In the genomic region with DNA sequence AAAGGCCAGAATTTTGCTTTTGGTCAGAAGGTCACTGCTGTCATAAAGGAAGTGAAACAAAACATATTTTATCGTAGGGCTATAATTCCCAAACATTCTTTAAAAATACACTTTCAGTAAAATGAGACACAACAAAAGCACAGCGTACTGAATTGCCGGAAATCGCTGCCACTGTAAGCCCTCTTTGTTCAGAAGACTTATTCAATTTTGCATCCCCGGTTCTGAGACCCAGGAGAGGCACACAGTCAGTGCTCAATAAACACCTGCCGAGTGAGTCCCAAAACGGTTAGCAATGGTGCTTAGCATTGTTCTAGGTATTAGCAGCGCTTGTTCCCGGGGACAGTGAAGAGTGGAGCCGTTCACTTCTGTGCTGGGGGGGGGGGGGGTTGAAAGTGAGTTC, we compare ENCODE assay signal across 16 mouse cellular contexts.
"Had no signal": no experiment of that assay in that cellular context is flagged by ENCODE, and none has a peak within 500 bp of the region (broad histone marks: within the 10 kb centered on the region; RNA-seq: fewer than 3 reads in every experiment).

No protein-coding gene starts in this region.

- H3K9me3 ChIP-seq: lung, embryonic 15.5 days; megakaryocyte, embryonic 14.5 days; midbrain, embryonic 12.5 days; midbrain, embryonic 15.5 days; neural tube, embryonic 12.5 days; stomach, embryonic 15.5 days had no signal

- H3K27ac ChIP-seq: lung, embryonic 15.5 days; macrophage; midbrain, embryonic 12.5 days; midbrain, embryonic 15.5 days; neural tube, embryonic 12.5 days; stomach, embryonic 15.5 days; stomach, postnatal 0 days had no signal

- H3K4me3 ChIP-seq: lung, embryonic 15.5 days; megakaryocyte, embryonic 14.5 days; midbrain, embryonic 12.5 days; midbrain, embryonic 15.5 days; neural tube, embryonic 12.5 days; stomach, embryonic 15.5 days had no signal

- DNase-seq: lung, adult 2 months; lung, postnatal 14 days; lung, postnatal 36 days; right cerebral cortex, postnatal 14 days; thymus, adult 2 months; thymus, postnatal 25 days; thymus, postnatal 4 days had no signal

- ATAC-seq: lung, postnatal 0 days; midbrain, embryonic 15.5 days had no signal

- H3K9ac ChIP-seq: lung, embryonic 15.5 days; midbrain, embryonic 12.5 days; midbrain, embryonic 15.5 days; neural tube, embryonic 12.5 days; stomach, embryonic 15.5 days had no signal

- H3K4me2 ChIP-seq: lung, embryonic 15.5 days; midbrain, embryonic 12.5 days; midbrain, embryonic 15.5 days; neural tube, embryonic 12.5 days; stomach, embryonic 15.5 days had no signal

- H3K36me3 ChIP-seq: lung, embryonic 15.5 days; midbrain, embryonic 12.5 days; midbrain, embryonic 15.5 days; neural tube, embryonic 12.5 days; stomach, embryonic 15.5 days had no signal

- H3K27me3 ChIP-seq: lung, embryonic 15.5 days; megakaryocyte, embryonic 14.5 days; midbrain, embryonic 12.5 days; midbrain, embryonic 15.5 days; neural tube, embryonic 12.5 days; stomach, embryonic 15.5 days had no signal
